Mouse (Mus musculus): ENCODE measurements around the gene Stk39. TPM values are rescaled to one million over a fixed set of nuclear protein-coding genes. Genes with fewer than 3 reads are reported as not detected.

Stk39 gene
- polyA plus RNA-seq, 1 experiment = not detected

- TF ChIP-seq POLR2A (IDR thresholded peaks at IDR 0.05; ENCODE audit: insufficient read depth, low read depth, low read length) (no peak), CTCF (IDR thresholded peaks at IDR 0.05; ENCODE audit: insufficient read depth, low read depth, low read length) (no peak)
- Histone ChIP-seq H3K4me1 (ENCODE audit: control insufficient read depth, insufficient read depth, low read length) (0 out of 2 replicates have a peak, but pooled peaks cover 2% of the 10 kb centered on the region), H3K4me3 (ENCODE audit: insufficient read depth, low read depth, low read length) (no peak overlapping the region), H3K27ac (ENCODE audit: insufficient read depth, low read depth, low read length) (no peak overlapping the region)
- 75% methylated on average over 6 of the region's 6 CpGs for WGBS
Measured at GRCm38 (mm10) chr2:68257571-68257970, 214.5 kb downstream of the Stk39 start.

GRCm38 (mm10) chr2:68256472-68256871 lies 215.6 kb downstream of the Stk39 start:
- Histone ChIP-seq H3K4me1 (ENCODE audit: control insufficient read depth, insufficient read depth, low read length) (peaks cover 3% of the 10 kb centered on the region; the same call in 1 of the 2 replicates), H3K27ac (ENCODE audit: insufficient read depth, low read depth, low read length) (no peak overlapping the region), H3K4me3 (ENCODE audit: insufficient read depth, low read depth, low read length) (no peak overlapping the region)
- WGBS = 83% methylated on average over 8 of the region's 8 CpGs
- TF ChIP-seq POLR2A (IDR thresholded peaks at IDR 0.05; ENCODE audit: insufficient read depth, low read depth, low read length) (no peak), CTCF (IDR thresholded peaks at IDR 0.05; ENCODE audit: insufficient read depth, low read depth, low read length) (no peak)

- TF ChIP-seq CTCF (IDR thresholded peaks at IDR 0.05; ENCODE audit: insufficient read depth, low read depth, low read length) (no peak), POLR2A (IDR thresholded peaks at IDR 0.05; ENCODE audit: insufficient read depth, low read depth, low read length) (no peak)
- Histone ChIP-seq H3K27ac (ENCODE audit: insufficient read depth, low read depth, low read length) (no peak overlapping the region), H3K4me1 (ENCODE audit: control insufficient read depth, insufficient read depth, low read length) (peaks cover 9% of the 10 kb centered on the region), H3K4me3 (ENCODE audit: insufficient read depth, low read depth, low read length) (no peak overlapping the region)
- WGBS = 85% methylated on average over 4 of the region's 4 CpGs
Measured at GRCm38 (mm10) chr2:68254756-68255155, 217.3 kb downstream of the Stk39 start.

- TF ChIP-seq CTCF (IDR thresholded peaks at IDR 0.05; ENCODE audit: insufficient read depth, low read depth, low read length) = no peak
- no peak for TF ChIP-seq POLR2A (IDR thresholded peaks at IDR 0.05; ENCODE audit: insufficient read depth, low read depth, low read length)
- no peak overlapping the region for H3K4me3 ChIP-seq (ENCODE audit: insufficient read depth, low read depth, low read length)
- H3K4me1 ChIP-seq (ENCODE audit: control insufficient read depth, insufficient read depth, low read length) = peaks cover 15% of the 10 kb centered on the region
- H3K27ac ChIP-seq (ENCODE audit: insufficient read depth, low read depth, low read length) = no peak overlapping the region
- 92% methylated on average over 2 of the region's 2 CpGs for WGBS
Measured at GRCm38 (mm10) chr2:68253222-68253621, 218.8 kb downstream of the Stk39 start.

- Histone ChIP-seq H3K4me3 (ENCODE audit: insufficient read depth, low read depth, low read length) (no peak overlapping the region), H3K4me1 (ENCODE audit: control insufficient read depth, insufficient read depth, low read length) (peaks cover 18% of the 10 kb centered on the region), H3K27ac (ENCODE audit: insufficient read depth, low read depth, low read length) (no peak overlapping the region)
- WGBS = 86% methylated on average over 6 of the region's 6 CpGs
- TF ChIP-seq CTCF (IDR thresholded peaks at IDR 0.05; ENCODE audit: insufficient read depth, low read depth, low read length) (no peak), POLR2A (IDR thresholded peaks at IDR 0.05; ENCODE audit: insufficient read depth, low read depth, low read length) (no peak)
Measured at GRCm38 (mm10) chr2:68252048-68252758, 219.9 kb downstream of the Stk39 start.

- 37% methylated on average over 10 of the region's 10 CpGs for WGBS
- TF ChIP-seq CTCF (IDR thresholded peaks at IDR 0.05; ENCODE audit: insufficient read depth, low read depth, low read length) (no peak), POLR2A (IDR thresholded peaks at IDR 0.05; ENCODE audit: insufficient read depth, low read depth, low read length) (no peak)
- Histone ChIP-seq H3K4me3 (ENCODE audit: insufficient read depth, low read depth, low read length) (no peak overlapping the region), H3K4me1 (ENCODE audit: control insufficient read depth, insufficient read depth, low read length) (peaks cover 20% of the 10 kb centered on the region), H3K27ac (ENCODE audit: insufficient read depth, low read depth, low read length) (no peak overlapping the region)
Measured at GRCm38 (mm10) chr2:68250897-68251296, 221.2 kb downstream of the Stk39 start.

- Histone ChIP-seq H3K27ac (ENCODE audit: insufficient read depth, low read depth, low read length) (peak overlapping the region; percentile 65; the same call in 1 of the 2 replicates), H3K4me3 (ENCODE audit: insufficient read depth, low read depth, low read length) (no peak overlapping the region), H3K4me1 (ENCODE audit: control insufficient read depth, insufficient read depth, low read length) (peaks cover 20% of the 10 kb centered on the region)
- 74% methylated on average over 4 of the region's 4 CpGs for WGBS
- no peak for TF ChIP-seq POLR2A (IDR thresholded peaks at IDR 0.05; ENCODE audit: insufficient read depth, low read depth, low read length)
- no peak for TF ChIP-seq CTCF (IDR thresholded peaks at IDR 0.05; ENCODE audit: insufficient read depth, low read depth, low read length)
Measured at GRCm38 (mm10) chr2:68249855-68250424, 222.1 kb downstream of the Stk39 start.

- H3K4me3 ChIP-seq (ENCODE audit: insufficient read depth, low read depth, low read length) = no peak overlapping the region
- H3K4me1 ChIP-seq (ENCODE audit: control insufficient read depth, insufficient read depth, low read length) = peaks cover 22% of the 10 kb centered on the region
- 79% methylated on average over 3 of the region's 3 CpGs for WGBS
- TF ChIP-seq POLR2A (IDR thresholded peaks at IDR 0.05; ENCODE audit: insufficient read depth, low read depth, low read length) (no peak), CTCF (IDR thresholded peaks at IDR 0.05; ENCODE audit: insufficient read depth, low read depth, low read length) (no peak)
- no peak overlapping the region for H3K27ac ChIP-seq (ENCODE audit: insufficient read depth, low read depth, low read length)
Measured at GRCm38 (mm10) chr2:68246284-68246683, 225.8 kb downstream of the Stk39 start.

GRCm38 (mm10) chr2:68244556-68244955 lies 227.5 kb downstream of the Stk39 start:
- Histone ChIP-seq H3K4me1 (ENCODE audit: control insufficient read depth, insufficient read depth, low read length) (peaks cover 16% of the 10 kb centered on the region), H3K4me3 (ENCODE audit: insufficient read depth, low read depth, low read length) (no peak overlapping the region), H3K27ac (ENCODE audit: insufficient read depth, low read depth, low read length) (no peak overlapping the region)
- TF ChIP-seq POLR2A (IDR thresholded peaks at IDR 0.05; ENCODE audit: insufficient read depth, low read depth, low read length) = no peak
- no peak for TF ChIP-seq CTCF (IDR thresholded peaks at IDR 0.05; ENCODE audit: insufficient read depth, low read depth, low read length)
- 95% methylated on average over 1 of the region's 1 CpGs for WGBS

All from olfactory bulb, adult 2 months (tissue).